Mouse (Mus musculus): ENCODE data around the gene Uqcc3. TPM values are rescaled to one million over a fixed set of nuclear protein-coding genes. Genes with fewer than 3 reads are reported as not detected.
"Not testable (repeated sequence)": the region's sequence is repeated elsewhere in the genome, so short reads cannot be mapped to it uniquely, and the experiment has no call there.

Gene Uqcc3
- total RNA-seq, 2 experiments from 2014 or later: 55.1 to 64.7 TPM

DNA sequence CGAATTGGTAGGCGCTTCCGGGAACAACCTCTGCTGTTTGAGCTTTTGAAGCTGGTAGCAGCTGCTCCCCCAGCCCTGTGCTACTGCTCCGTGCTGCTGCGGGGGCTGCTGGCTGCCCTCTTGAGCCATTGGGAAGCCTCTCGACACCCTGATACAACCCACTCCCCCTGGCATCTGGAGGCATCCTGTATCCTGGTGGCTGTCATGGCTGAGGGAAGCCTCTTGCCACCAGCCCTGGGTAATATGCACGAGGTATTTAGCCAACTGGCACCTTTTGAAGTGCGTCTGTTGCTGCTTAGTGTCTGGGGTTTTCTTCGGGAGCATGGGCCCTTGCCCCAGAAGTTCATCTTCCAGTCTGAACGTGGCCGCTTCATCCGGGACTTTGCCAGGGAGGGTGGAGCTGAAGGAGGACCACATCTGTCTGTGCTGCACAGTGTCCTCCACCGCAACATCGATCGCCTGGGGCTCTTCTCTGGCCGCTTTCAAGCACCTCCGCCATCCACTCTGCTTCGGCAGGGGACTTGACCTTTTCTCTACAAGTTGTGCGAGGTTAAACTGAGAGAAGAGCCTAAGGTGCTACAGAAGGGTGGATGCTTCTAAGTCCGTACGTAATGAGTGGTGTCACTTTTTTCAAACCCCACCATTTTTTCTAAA is 16.6 kb upstream of the Uqcc3 start:
- DNase-seq: peak; percentile 68
- intact Hi-C loops (cut with DNase I; ENCODE audit: low total_unique reads): not testable (repeated sequence)

DNA sequence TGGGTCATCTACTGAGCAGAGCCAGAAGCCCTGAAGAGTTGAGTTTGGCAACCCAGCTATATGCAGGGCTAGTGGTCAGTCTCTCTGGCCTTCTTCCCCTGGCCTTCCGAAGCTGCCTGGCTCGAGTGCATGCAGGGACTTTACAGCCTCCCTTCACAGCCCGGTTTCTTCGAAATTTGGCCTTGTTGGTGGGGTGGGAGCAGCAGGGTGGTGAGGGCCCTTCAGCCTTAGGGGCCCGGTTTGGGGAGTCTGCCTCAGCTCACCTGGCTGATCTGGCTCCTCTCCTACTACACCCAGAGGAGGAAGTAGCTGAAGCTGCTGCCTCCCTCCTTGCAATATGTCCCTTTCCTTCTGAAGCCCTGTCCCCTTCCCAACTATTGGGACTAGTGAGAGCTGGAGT is 15.5 kb upstream of the Uqcc3 start:
- intact Hi-C loops (cut with DNase I; ENCODE audit: low total_unique reads): not testable (repeated sequence)

DNA sequence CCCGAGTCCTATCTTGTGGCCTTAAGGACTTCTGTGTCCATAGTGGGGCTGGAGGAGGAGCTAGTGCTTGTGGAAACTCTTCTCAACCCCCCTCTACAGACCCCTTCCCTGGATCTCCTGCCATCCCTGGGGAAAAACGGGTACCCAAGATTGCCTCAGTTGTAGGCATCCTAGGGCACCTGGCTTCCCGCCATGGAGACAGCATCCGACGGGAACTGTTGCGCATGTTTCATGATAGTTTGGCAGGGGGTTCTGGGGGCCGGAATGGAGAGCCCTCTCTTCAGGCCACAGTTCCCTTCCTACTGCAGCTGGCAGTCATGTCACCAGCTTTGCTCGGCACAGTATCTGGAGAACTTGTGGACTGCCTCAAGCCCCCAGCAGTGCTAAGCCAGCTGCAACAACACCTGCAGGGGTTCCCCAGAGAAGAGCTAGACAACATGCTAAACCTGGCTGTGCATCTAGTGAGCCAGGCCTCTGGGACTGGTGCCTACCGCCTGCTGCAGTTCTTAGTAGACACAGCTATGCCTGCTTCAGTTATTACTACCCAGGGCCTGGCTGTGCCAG is 14.8 kb upstream of the Uqcc3 start:
- intact Hi-C loops (cut with DNase I; ENCODE audit: low total_unique reads): no loop called here
- DNase-seq: no peak

More for the DNA sequence above, 15.5 kb upstream of the Uqcc3 start:
- not testable (repeated sequence) for DNase-seq

DNA sequence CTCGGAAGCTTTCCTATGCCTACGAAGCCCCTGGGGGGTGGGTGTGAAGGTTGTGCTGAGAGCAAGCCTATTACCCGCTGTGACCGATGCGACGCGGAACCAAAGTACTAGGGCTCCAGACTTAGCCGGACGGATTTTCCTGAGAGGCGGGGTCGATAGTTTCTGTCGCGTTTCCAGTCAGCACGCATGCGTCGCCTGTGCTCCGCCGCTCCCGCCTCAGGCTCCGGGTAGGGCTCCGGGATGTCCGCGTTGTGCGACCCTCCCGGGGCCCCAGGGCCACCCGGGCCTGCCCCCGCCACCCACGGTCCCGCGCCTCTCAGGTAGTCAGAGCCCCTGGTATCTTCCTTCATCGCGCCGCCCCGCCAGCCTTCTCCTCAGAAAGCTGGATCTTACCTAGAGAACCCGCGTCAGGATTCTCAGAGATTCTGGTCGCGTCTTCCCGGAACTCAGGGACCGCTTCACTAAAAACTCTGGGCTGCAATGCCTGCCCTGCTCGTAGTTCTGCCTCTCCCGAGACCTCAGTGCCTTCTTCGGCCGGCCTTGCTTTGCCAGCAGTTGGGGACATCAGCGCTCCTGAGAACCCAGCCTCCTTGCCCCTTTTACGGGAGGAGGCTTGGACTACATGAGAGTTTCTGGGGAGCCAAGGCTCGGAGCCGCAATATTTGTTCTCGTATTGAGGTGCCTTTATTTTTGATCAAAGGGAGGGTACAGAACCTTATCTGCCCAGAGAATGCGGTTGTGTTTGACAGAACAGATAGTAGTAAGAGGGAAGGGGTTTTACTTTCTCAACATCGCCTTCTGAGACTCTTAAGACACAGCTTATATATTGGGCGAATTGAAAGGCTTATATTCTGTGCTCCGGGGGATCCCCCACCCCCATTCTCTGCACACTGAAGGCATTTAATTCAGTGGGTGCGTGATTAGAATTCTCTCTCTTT is 12.4 kb upstream of the Uqcc3 start, which contains the start of gene Ints5:
TSS of gene Ints5 (plus strand) at position 177 of the 938 bp plus-strand sequence.
- DNase-seq: peak; percentile 82
- intact Hi-C loops (cut with DNase I; ENCODE audit: low total_unique reads): no loop called here

DNA sequence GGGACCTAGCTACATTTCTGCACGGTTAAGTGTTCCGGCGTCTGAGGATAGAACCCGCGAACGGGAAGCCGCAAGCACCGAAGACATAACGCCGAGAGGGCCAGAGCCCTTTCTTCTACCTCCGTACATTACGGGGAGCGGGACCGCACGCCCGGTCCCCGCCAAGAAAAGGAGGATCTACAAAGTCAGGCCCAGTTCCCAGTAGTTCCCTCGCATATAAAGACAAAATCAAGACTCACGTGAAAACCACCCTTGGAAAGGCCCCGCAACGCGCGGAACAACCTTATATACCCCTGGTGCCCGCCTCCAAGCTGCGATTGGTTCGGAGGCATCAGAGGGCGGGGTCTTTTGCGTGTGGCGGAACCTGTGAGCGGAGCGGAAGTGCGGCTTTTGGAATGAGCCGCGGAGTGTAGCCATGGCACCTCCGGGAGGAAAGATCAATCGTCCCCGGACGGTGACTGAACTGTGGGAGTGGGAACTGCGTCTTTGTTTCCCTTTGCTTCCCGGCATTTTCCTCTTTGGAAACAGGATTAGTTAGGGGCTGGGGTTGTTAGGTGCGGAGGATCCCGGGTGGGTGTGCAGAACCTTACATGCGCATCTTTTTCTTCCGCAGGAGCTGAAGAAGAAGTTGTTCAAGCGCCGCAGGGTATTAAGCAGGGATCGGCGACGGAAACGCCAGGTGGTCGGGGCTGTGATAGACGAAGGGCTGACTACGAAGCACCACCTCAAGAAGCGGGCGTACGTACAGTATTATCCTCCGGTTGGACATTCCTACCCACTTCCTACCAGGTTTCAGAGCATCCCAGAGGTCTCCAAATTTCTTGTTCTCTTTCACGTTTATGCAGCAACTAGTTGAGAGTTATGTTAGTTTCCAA is 8.0 kb upstream of the Uqcc3 start, which contains the start of the genes 1810009A15Rik and Gm49416:
TSS of gene 1810009A15Rik (plus strand) at position 343 of the 875 bp plus-strand sequence.
TSS of gene Gm49416 (plus strand) at position 416 of the 875 bp plus-strand sequence.
- intact Hi-C loops (cut with DNase I; ENCODE audit: low total_unique reads): no loop called here

DNA sequence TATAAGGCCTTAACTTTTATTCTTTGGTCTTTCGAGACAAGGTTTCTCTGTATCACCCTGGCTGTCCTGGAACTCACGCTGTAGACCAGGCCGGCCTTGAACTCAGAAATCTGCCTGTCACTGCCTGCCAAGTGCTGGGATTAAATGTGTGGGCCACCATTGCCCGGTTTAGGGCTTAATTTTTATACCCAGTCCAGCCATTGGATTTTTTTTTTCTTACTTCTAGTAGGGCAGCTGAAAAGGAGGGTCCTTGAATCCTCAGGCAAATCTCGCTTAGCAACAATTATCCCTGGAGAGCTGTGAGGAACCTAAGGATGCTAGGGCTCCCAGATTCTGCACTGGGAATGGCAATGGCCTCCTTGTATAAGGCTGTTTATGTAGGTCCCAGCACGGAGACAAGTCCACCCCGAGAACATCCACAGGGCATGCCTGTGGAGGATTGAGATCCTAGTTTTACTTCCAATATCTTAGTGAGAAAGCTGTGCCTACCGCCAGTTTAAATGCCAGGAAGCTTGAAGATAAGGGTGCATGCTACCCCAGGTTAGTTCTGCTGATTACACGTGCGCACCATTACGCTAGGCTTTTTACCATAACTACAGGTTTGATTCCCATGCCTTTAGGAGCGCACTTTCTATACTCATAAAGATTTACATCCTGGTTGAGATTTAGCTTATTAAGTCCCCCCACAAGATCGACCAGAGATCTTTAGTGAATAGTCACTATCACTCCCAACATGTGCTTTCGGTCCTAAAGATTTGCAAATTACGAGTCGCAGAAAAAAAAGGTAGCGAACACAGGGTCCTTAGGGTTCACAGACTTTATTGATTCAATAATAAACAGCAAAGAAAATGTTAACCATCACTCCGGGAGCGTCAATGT is 7.1 kb upstream of the Uqcc3 start:
- DNase-seq: no peak
- intact Hi-C loops (cut with DNase I; ENCODE audit: low total_unique reads): no loop called here

More for the DNA sequence above, 8.0 kb upstream of the Uqcc3 start, which contains the start of the genes 1810009A15Rik and Gm49416:
- DNase-seq: peak; percentile 94

DNA sequence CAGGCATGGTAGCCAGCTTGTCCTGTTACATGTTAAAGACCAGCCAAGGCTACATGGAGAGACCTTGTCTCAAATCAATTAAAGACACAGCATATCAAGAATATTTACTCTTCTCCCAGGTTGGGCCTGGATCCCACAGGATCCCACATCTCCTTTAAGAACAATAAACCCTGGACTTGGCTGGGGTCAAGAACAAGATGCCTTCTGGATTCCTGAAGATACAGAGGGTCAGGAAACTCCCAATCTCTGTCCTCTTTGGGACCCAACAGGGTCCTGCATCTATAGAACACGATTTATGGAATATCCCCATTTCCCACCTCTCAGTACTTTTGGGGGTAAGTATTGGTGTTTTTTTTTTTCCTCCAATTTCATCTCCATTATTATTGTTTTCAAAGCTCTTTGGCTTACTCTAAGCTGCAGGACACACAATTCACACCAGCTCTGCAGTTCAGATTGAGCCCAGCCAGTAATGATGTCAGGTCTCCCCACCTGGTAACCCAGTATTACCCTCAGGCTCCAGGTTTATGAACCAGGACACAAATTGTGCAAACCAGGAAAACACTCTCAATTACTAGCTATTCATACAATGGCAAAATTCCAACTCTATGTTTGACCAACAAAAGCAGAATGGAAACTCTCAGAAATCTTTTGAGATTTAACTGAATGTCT is 6.3 kb upstream of the Uqcc3 start:
- DNase-seq: no peak
- intact Hi-C loops (cut with DNase I; ENCODE audit: low total_unique reads): no loop called here

DNA sequence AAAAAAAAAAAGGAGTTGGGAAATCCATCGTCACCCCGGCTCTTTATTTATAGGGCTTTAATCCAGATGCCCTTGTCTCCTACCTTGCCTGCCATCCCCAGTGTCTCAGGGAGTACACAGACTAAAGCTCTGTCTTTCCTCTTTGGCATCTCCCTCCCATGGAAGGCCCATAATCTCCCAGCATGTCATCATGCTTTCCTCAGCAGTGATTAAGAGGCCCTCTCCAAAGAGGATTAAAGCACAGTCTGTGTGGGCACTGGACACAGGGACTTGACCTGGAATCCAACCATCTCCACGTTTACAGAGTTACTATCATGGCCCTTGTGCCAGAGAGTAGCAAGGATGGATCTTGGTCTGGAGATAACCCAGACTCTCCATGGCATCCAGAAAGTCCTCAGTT is 2.9 kb upstream of the Uqcc3 start, which contains the start of the genes Lbhd1 and Gm49403:
TSS of gene Lbhd1 (plus strand) at position 117 of the 400 bp plus-strand sequence.
TSS of gene Gm49403 (plus strand) at position 315 of the 400 bp plus-strand sequence.
- no peak for DNase-seq

DNA sequence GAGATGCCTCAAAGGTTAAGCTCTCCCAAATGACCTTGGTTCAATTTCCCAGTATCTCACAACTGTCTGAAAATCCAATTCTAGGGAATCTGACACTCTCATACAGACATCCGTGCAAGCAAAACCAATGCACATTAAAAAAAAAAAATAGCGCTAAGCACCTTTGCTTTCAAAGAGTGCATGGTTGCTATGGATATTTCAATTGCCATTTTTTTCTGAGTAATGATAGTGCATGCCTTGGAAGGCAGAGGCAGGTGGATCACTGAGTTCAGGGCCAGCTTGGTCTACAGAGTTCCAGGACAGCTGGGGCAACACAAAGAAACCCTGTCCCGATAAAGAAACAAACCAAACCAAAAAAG is 290 bp upstream of the Uqcc3 start:
- DNase-seq: no peak
- intact Hi-C loops (cut with DNase I; ENCODE audit: low total_unique reads): no loop called here

More for the DNA sequence above, 2.9 kb upstream of the Uqcc3 start, which contains the start of the genes Lbhd1 and Gm49403:
- intact Hi-C loops (cut with DNase I; ENCODE audit: low total_unique reads): no loop called here

DNA sequence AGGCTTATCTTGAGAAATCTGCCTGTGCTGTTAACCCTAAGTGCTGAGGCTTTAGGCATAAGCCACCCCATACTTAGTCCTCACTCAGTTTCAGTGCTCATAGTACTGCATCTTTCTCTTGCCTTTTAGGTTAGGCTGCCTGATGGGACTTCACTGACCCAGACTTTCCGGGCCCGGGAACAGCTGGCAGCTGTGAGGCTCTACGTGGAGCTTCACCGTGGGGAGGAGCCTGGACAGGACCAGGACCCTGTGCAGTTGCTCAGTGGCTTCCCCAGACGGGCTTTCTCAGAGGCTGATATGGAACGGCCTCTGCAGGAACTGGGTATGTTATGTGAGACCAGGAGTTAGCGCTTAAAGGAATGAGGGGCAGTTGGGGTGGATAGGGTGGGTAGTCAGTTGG is 5.7 kb downstream of the Uqcc3 start:
- no peak for DNase-seq
- intact Hi-C loops (cut with DNase I; ENCODE audit: low total_unique reads): no loop called here

DNA sequence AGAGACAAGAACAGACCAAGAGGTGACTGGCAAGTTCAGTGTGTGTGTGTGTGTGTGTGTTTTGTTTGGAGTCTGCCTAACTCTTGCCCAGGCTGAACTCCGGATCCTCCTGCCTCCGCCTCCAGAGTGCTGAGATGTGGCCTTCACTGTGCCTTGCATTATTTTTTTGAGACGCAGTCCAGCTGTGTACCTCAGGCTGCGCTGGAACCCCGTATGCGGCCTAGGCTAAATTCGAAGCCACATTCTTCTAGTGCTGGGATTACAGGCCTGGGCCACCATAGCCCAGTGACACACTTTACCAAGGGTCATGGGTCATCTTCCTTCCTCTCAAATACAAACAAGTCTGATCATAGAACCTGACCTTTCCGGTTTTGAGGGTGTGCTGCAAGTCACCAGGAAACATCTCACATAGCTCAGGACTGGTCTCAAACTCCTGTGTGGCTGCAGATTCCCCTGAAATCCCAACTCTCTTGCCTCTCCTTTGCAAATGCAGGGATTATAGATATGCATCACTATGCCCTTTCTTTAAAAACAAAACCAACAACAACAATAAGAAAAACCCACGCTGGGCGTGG is 8.4 kb downstream of the Uqcc3 start:
- DNase-seq: no peak
- intact Hi-C loops (cut with DNase I; ENCODE audit: low total_unique reads): no loop called here

DNA sequence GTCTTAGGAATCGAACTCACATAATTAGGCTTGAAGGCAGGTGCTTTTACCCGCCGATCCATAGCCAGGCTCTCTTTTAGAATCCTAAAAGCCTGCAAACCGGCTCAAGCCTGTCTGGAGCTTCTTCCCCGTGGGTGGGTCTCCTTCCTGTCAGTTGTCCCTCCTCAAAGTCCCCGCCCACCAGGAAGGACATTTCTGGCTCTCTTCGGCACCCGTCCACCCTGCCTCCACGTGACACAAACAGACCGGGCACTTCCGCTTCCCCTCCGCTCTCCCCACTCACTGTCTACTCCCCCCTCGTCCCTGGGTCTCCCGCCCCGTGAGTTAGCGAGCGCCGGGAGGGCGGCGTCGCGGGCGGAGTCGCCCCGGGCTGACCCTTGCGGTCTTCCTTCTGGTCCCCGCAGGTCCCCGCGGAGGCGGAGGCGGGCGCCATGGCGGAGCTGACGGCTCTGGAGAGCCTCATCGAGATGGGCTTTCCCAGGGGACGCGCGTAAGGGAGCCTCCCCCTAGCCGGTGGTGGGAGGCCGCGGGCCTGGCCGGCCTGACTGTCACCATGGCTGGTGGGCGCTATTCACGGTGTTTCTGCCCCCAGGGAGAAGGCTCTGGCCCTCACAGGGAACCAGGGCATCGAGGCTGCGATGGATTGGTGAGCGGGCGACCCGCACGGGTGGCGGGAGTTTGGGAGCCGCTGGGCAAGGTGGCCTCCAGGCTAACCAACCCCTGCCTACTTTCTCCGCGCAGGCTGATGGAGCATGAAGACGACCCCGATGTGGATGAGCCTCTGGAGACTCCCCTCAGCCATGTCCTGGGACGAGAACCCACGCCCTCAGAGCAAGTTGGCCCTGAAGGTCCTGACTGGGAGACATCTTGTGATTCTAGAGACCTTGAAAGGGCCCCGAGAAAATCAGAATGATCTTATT is 9.2 kb downstream of the Uqcc3 start, which contains the start of gene Ubxn1:
TSS of gene Ubxn1 (plus strand) at position 230 of the 920 bp plus-strand sequence.
- intact Hi-C loops (cut with DNase I; ENCODE audit: low total_unique reads): no loop called here
- DNase-seq: peak; percentile 97

DNA sequence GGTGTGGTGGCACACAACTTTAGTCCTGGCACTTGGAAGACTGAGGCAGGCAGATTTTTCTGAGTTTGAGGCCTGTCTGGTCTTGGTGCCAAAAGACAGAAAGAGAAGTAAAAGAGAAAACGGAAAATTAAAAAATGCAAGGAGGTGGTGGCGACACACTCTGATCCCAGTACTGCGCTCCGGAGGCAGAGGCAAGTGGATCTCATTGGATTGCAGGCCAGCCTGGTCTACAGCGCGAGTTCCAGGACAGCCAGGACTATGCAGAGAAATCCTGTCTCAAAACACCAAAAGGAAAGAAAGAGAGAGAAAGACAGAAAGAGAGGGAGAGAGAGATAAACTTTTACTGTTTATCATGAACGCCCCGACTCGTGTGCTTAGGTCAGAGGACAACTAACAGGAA is 9.9 kb downstream of the Uqcc3 start:
- no peak for DNase-seq
- intact Hi-C loops (cut with DNase I; ENCODE audit: low total_unique reads): no loop called here

DNA sequence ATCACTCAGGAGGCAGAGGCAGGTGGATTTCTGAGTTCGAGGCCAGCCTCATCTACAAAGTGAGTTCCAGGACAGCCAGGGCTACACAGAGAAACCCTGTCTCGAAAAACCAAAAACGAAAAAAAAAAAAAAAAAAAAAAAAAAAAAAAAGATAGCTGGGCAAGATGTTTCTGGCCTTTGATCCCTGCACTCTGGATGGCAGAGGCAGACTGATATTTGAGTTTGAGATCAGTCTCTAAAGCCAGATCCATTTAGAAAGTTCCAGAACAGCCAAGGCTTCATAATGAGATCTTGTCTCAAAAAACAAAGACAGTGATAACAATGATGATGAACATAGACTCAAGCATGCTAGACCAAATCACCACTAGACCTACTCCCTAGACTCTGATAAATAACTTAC is 10.3 kb downstream of the Uqcc3 start:
- intact Hi-C loops (cut with DNase I; ENCODE audit: low total_unique reads); DNase-seq: not testable (repeated sequence)

DNA sequence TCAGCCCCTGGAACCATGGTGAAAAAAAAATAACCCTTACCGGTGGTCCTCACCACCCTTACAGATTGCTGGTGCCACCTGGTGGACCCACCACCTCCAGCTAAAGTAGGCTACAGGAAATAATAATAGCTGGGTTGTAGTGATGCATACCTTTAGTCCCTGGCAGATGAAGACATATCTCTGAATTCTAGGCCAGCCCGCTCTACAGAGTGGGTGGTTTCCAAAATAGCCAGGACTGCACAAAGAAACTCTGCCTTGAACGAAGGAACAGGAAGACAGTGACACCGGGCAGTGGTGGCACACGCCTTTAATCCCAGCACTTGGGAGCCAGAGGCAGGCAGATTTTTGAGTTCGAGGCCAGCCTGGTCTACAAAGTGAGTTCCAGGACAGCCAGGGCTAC is 16.5 kb downstream of the Uqcc3 start:
- DNase-seq: no peak

DNA sequence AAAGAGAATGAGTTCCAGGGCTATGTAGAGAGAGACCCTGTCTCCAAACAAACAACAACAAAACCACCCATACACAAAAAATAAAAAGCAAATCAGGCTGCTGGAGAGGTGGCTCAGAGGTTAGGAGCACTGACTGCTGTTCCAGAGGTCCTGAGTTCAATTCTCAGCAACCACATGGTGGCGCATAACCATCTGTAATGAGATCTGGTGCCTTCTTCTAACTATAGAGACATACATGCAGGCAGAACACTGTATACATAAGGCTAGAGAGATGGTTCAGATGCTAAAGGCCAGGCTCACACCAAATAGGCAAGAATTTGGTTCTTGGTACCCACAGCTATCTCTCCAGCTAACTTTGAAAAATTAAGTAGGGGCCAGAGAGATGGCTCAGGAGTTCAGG is 21.7 kb downstream of the Uqcc3 start:
- DNase-seq: no peak
- intact Hi-C loops (cut with DNase I; ENCODE audit: low total_unique reads): no loop called here

More for the DNA sequence above, 16.5 kb downstream of the Uqcc3 start:
- intact Hi-C loops (cut with DNase I; ENCODE audit: low total_unique reads): no loop called here
